Mouse (Mus musculus) liver, embryonic 11.5 days (tissue): ENCODE measurements around the gene Rnf224. TPM values are rescaled to one million over a fixed set of nuclear protein-coding genes. Genes with fewer than 3 reads are reported as not detected.

ENCODE experiments used
- ATAC-seq: fragments of 200-750 bp; cut with Nextera tagmentation; replicated peaks from 2 replicates; pipeline ENCODE4 v1.8.0; 2017; ENCODE audit warnings: moderate number of reproducible peaks, mild to moderate bottlenecking, moderate TSS enrichment, moderate library complexity; ENCODE audit not compliant: low FRiP score
- DNase-seq: peaks from one replicate; pipeline ENCODE4 v3.0.0-alpha.2; 2017; ENCODE audit warnings: low spot score
- H3K27ac ChIP-seq: fragments of 300-500 bp; sonication (generic); 2 replicates; pipeline ENCODE4 v1.5.1; 2014; ENCODE audit warnings: mild to moderate bottlenecking, low read depth, low read length, control low read depth
- H3K27me3 ChIP-seq: fragments of 300-500 bp; sonication (generic); replicated peaks from 2 replicates; pipeline ENCODE4 v1.6.1; 2014; ENCODE audit warnings: low read length, mixed read lengths; ENCODE audit not compliant: control insufficient read depth, insufficient read depth
- H3K36me3 ChIP-seq: fragments of 300-500 bp; sonication (generic); 2 replicates; pipeline ENCODE4 v1.6.1; 2014; ENCODE audit warnings: mild to moderate bottlenecking, low read length, moderate library complexity, mixed read lengths; ENCODE audit not compliant: control insufficient read depth, insufficient read depth
- H3K4me1 ChIP-seq: fragments of 300-500 bp; sonication (generic); replicated peaks from 2 replicates; pipeline ENCODE4 v1.6.1; 2014; ENCODE audit warnings: low read length, mixed read lengths; ENCODE audit not compliant: control insufficient read depth, insufficient read depth
- H3K4me2 ChIP-seq: fragments of 300-500 bp; sonication (generic); 2 replicates; pipeline ENCODE4 v1.6.1; 2014; ENCODE audit warnings: mild to moderate bottlenecking, control low read depth, moderate library complexity
- H3K4me3 ChIP-seq: fragments of 300-500 bp; sonication (generic); 2 replicates; pipeline ENCODE4 v1.5.1; 2014; ENCODE audit warnings: low read depth, low read length, control low read depth
- H3K9ac ChIP-seq: fragments of 300-500 bp; sonication (generic); 2 replicates; pipeline ENCODE4 v1.6.1; 2014; ENCODE audit warnings: low read depth, low read length, control low read depth
- H3K9me3 ChIP-seq: fragments of 300-500 bp; sonication (generic); 2 replicates; pipeline ENCODE4 v1.6.1; 2016; ENCODE audit warnings: low read length, inconsistent platforms, mixed read lengths; ENCODE audit not compliant: control insufficient read depth
- WGBS: fragments of 180-500 bp; shearing (Covaris S2); extraction: QIAGEN DNeasy Blood & Tissue Kit; methylation state at CpG from one replicate; pipeline ENCODE4 v1.1.7; 2014; 5-methylcytosine and 5-hydroxymethylcytosine counted together
- polyA plus RNA-seq: library from polyadenylated mRNA; unstranded; fragments of >200 nt; fragmentation: Nextera tagmentation; extraction: Ambion mirVana; gene quantifications from 2 replicates; pipeline ENCODE4 v1.2.1, GENCODE M21; 2014

Gene Rnf224
- polyA plus RNA-seq, 1 experiment from 2014 or later, result 0.10 TPM

DNA sequence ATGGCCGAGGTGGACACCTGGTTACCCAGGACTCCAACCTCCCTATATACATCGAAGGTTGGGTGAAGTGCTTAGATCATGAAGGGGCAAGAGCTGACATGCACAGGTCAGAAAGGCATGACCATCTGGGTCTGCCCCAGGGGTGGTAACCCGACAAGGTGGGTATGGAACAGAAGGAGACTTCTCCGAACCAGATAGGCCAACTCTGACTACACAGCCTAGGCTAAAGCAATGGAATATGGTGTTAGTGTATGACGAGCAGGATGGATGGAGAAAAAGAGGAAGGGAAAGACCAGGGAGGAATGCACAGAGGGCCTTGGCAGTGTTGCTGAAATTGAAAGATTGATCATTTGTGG lies 50.0 kb downstream of the Rnf224 start:
- ATAC-seq, result no peak

DNA sequence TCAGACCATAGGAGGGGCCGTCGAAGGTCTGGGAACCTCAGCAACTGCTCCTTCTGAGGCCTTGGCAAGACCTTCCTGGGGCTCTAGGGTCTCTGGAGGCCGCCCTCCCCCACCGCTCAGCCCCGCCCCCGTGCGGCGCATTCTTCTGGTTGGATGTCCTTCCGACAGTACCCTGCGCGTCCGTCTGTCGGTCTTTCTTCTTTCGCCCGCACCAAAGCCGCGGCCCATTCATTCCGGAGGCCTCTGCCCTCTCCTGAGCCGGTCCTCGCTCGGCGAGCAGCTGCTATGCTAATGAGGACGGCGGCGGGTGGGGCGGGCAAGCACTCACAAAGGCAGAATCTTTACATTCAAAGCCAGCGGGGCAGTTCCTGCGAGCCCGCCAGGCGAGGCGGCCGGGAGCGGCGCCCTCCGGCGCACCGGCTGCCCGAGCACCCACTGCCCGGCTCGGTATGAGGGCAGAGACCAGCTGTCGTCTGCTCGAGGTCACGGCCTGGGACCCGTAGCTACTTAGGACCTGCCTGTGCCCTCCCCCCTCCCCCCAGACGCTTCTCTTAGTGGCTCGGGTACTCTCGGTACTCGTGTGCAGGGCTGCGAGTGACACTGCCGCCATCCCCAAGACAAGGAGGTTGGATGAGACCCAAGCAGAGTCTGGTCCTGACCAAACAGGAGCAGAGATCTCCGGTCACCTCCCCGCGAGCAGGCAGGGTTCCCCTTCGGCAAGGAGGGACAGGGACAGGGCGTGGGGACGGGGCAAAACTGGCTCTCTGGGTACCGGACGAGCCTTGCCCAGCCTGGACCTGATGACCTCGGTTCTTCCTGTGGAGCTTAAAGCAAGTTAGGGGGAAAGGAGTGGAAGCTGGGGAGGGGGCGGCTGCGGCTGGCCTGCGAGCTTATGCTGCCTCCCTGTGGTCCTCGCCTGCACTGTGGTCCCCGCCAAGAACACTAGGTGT lies 50.7 kb downstream of the Rnf224 start:
- Histone ChIP-seq H3K9me3 (no peaks in the 10 kb centered on the region), H3K4me2 (peak overlapping the region; percentile 79), H3K4me3 (peak overlapping the region; percentile 51), H3K27me3 (peaks cover 45% of the 10 kb centered on the region), H3K4me1 (peaks cover 5% of the 10 kb centered on the region), H3K36me3 (no peaks in the 10 kb centered on the region), H3K9ac (peak overlapping the region; percentile 54), H3K27ac (0 out of 2 replicates have a peak overlapping the region, but pooled peaks have one; percentile 29)
- WGBS, result 1% methylated on average over 63 of the region's 64 CpGs
- DNase-seq (peak; percentile 64), ATAC-seq (peak; percentile 38; the same call in 1 of the 2 replicates)

More for the DNA sequence above, 50.0 kb downstream of the Rnf224 start:
- Histone ChIP-seq H3K4me2 (peak overlapping the region; percentile 79), H3K9ac (no peak overlapping the region), H3K27ac (no peak overlapping the region), H3K27me3 (peaks cover 38% of the 10 kb centered on the region), H3K36me3 (no peaks in the 10 kb centered on the region), H3K4me3 (peak overlapping the region; percentile 51; the same call in 1 of the 2 replicates), H3K9me3 (no peaks in the 10 kb centered on the region), H3K4me1 (peaks cover 5% of the 10 kb centered on the region)
- 36% methylated on average over 5 of the region's 5 CpGs for WGBS
- DNase-seq, result no peak

DNA sequence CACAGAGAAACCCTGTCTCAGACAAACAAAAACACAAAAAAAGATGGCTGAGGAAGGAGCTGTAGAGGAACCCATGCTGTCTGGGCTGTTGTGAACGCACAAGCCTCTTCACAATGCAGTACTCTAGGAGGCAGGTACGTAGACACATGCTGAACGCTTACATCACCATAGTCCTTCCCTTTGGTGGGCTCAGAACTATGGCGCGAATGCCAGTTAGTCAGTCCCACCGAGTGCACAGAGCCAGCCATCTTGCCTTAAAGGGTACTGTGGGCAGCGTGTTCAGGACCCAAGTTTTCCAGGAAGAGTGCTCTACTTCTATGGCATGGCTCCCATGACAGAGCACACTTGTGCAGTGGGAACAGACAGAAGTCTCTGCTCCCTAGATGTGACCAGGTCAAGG lies 52.1 kb downstream of the Rnf224 start:
- H3K27me3 ChIP-seq, result peaks cover 56% of the 10 kb centered on the region
- H3K4me1 ChIP-seq, result peaks cover 12% of the 10 kb centered on the region
- no peak overlapping the region for H3K4me2 ChIP-seq
- no peaks in the 10 kb centered on the region for H3K9me3 ChIP-seq
- no peak for ATAC-seq
- no peak overlapping the region for H3K4me3 ChIP-seq
- no peak overlapping the region for H3K9ac ChIP-seq
- no peak overlapping the region for H3K27ac ChIP-seq
- H3K36me3 ChIP-seq, result no peaks in the 10 kb centered on the region
- no peak for DNase-seq
- WGBS, result 91% methylated on average over 7 of the region's 7 CpGs

Other genes starting within 250 kb of the Rnf224 start
- gene Nsmf, start 182.4 kb downstream of the Rnf224 start, polyA plus RNA-seq, result 29.0 and 32.6 TPM in 2 replicates
- 0.90 and 1.7 TPM in 2 replicates for gene Entpd8, start 156.5 kb downstream of the Rnf224 start, polyA plus RNA-seq
- 0.69 and 1.0 TPM in 2 replicates for gene Noxa1, start 141.6 kb downstream of the Rnf224 start, polyA plus RNA-seq
- 6.5 and 7.6 TPM in 2 replicates for gene Nrarp, start 56.0 kb downstream of the Rnf224 start, polyA plus RNA-seq
- 12.1 and 13.1 TPM in 2 replicates for gene Tor4a, start 39.9 kb downstream of the Rnf224 start, polyA plus RNA-seq
- 85.3 and 86.3 TPM in 2 replicates for gene Nelfb, start 25.3 kb downstream of the Rnf224 start, polyA plus RNA-seq
- 0.29 TPM in 1 of 2 replicates, not detected in the other for gene Stpg3, start 22.1 kb downstream of the Rnf224 start, polyA plus RNA-seq
- gene Fam166a, start 18.0 kb downstream of the Rnf224 start, polyA plus RNA-seq, result 0.45 TPM in 2 replicates
- gene Tubb4b, start 12.1 kb downstream of the Rnf224 start, polyA plus RNA-seq, result 823 and 870 TPM in 2 replicates
- 0.07 TPM in 1 of 2 replicates, not detected in the other for gene Slc34a3, start 2.4 kb downstream of the Rnf224 start, polyA plus RNA-seq
- 7.7 and 8.1 TPM in 2 replicates for gene Rnf208, start 5.5 kb upstream of the Rnf224 start, polyA plus RNA-seq
- not detected in 2 replicates for gene Cysrt1, start 5.7 kb upstream of the Rnf224 start, polyA plus RNA-seq
- gene AL732309.1, start 10.1 kb upstream of the Rnf224 start, polyA plus RNA-seq, result 6.3 and 6.8 TPM in 2 replicates
- 14.4 and 15.2 TPM in 2 replicates for gene Tmem203, start 18.7 kb upstream of the Rnf224 start, polyA plus RNA-seq
- gene Tprn, start 25.8 kb upstream of the Rnf224 start, polyA plus RNA-seq, result 9.6 and 10.3 TPM in 2 replicates
- 233 and 237 TPM in 2 replicates for gene Ssna1, start 35.7 kb upstream of the Rnf224 start, polyA plus RNA-seq
- gene Anapc2, start 35.7 kb upstream of the Rnf224 start, polyA plus RNA-seq, result 74.7 and 77.6 TPM in 2 replicates
- not detected in 2 replicates for gene Tmem210, start 51.4 kb upstream of the Rnf224 start, polyA plus RNA-seq
- gene Lrrc26, start 53.1 kb upstream of the Rnf224 start, polyA plus RNA-seq, result not detected in 2 replicates
- gene Grin1, start 82.4 kb upstream of the Rnf224 start, polyA plus RNA-seq, result 1.0 and 1.6 TPM in 2 replicates
- 48.3 and 62.9 TPM in 2 replicates for gene Man1b1, start 95.6 kb upstream of the Rnf224 start, polyA plus RNA-seq
- gene Dpp7, start 119.6 kb upstream of the Rnf224 start, polyA plus RNA-seq, result 17.4 and 18.3 TPM in 2 replicates
- 15.6 and 17.8 TPM in 2 replicates for gene Uap1l1, start 128.9 kb upstream of the Rnf224 start, polyA plus RNA-seq
- 45.3 and 51.0 TPM in 2 replicates for gene Sapcd2, start 135.5 kb upstream of the Rnf224 start, polyA plus RNA-seq
- 0.25 and 0.45 TPM in 2 replicates for gene Entpd2, start 159.1 kb upstream of the Rnf224 start, polyA plus RNA-seq
- 7.0 and 8.1 TPM in 2 replicates for gene Npdc1, start 162.6 kb upstream of the Rnf224 start, polyA plus RNA-seq
- 0.09 TPM in 1 of 2 replicates, not detected in the other for gene Fut7, start 186.5 kb upstream of the Rnf224 start, polyA plus RNA-seq
- gene Abca2, start 191.9 kb upstream of the Rnf224 start, polyA plus RNA-seq, result 3.9 and 4.5 TPM in 2 replicates
- gene Clic3, start 220.1 kb upstream of the Rnf224 start, polyA plus RNA-seq, result 0.21 TPM in 1 of 2 replicates, not detected in the other
- 9.2 and 14.3 TPM in 2 replicates for gene Paxx, start 224.3 kb upstream of the Rnf224 start, polyA plus RNA-seq
- gene Ptgds, start 233.3 kb upstream of the Rnf224 start, polyA plus RNA-seq, result not detected in 2 replicates